ENCODE assay signal across 19 mouse cellular contexts in genomic region chr12:117305625-117306105, GRCm38 (mm10).
DNase-seq lines count a peak whose midpoint lies in the region; ATAC-seq lines count a peak whose summit lies in the region.
"Had no signal": no experiment of that assay in that cellular context is flagged by ENCODE, and none has a peak within 500 bp of the region (broad histone marks: within the 10 kb centered on the region; RNA-seq: fewer than 3 reads in every experiment).

No protein-coding gene starts in this region.

- H3K9me3 ChIP-seq in embryonic facial prominence, embryonic 11.5 days (replicated peaks; ENCODE audit: control insufficient read depth, low read length) = no peaks in the 10 kb centered on the region
- no peaks in the 10 kb centered on the region for H3K9me3 ChIP-seq in embryonic facial prominence, embryonic 10.5 days
- no peaks in the 10 kb centered on the region for H3K9me3 ChIP-seq in hindbrain, embryonic 10.5 days
- H3K9me3 ChIP-seq in midbrain, embryonic 10.5 days (replicated peaks) = no peaks in the 10 kb centered on the region
- no peaks in the 10 kb centered on the region for H3K9me3 ChIP-seq in neural tube, embryonic 14.5 days (ENCODE audit: control insufficient read depth, low read length)
- no peaks in the 10 kb centered on the region for H3K9me3 ChIP-seq in kidney, embryonic 15.5 days (replicated peaks)
- H3K9me3 ChIP-seq: limb, embryonic 13.5 days had no signal

- no peak for DNase-seq in embryonic facial prominence, embryonic 11.5 days (ENCODE audit: low spot score)
- DNase-seq in embryonic facial prominence, embryonic 10.5 days (ENCODE audit: low spot score) = no peak
- no peak for DNase-seq in hindbrain, embryonic 10.5 days (ENCODE audit: low spot score)
- no peak for DNase-seq in midbrain, embryonic 10.5 days (ENCODE audit: low spot score)
- no peak for DNase-seq in thymus, postnatal 10 days (ENCODE audit: low spot score in 2 of 2)
- DNase-seq in layer of hippocampus, postnatal 14 days (ENCODE audit: low spot score in 2 of 2) = no peak
- DNase-seq: cerebellum, adult 11-12 months; cerebellum, postnatal 36 days; heart, postnatal 4 days; kidney, adult 11 months; kidney, postnatal 14 days; thymus, postnatal 25 days had no signal

- no peak overlapping the region for H3K9ac ChIP-seq in embryonic facial prominence, embryonic 11.5 days (replicated peaks; ENCODE audit: low read length)
- no peak overlapping the region for H3K9ac ChIP-seq in neural tube, embryonic 14.5 days (replicated peaks; ENCODE audit: low read depth, low read length)
- H3K9ac ChIP-seq in kidney, embryonic 15.5 days = no peak overlapping the region
- H3K9ac ChIP-seq: limb, embryonic 13.5 days; liver, embryonic 14.5 days had no signal

- no peak overlapping the region for H3K4me2 ChIP-seq in embryonic facial prominence, embryonic 11.5 days (ENCODE audit: low read depth, low read length)
- H3K4me2 ChIP-seq in neural tube, embryonic 14.5 days (ENCODE audit: low read depth, low read length) = no peak overlapping the region
- no peak overlapping the region for H3K4me2 ChIP-seq in kidney, embryonic 15.5 days
- H3K4me2 ChIP-seq: limb, embryonic 13.5 days had no signal

- ATAC-seq in embryonic facial prominence, embryonic 11.5 days (replicated peaks; ENCODE audit: insufficient number of reproducible peaks, low FRiP score, low TSS enrichment, low read depth) = peak; percentile 31; the same call in 1 of the 2 replicates
- peak; percentile 57; the same call in 1 of the 2 replicates for ATAC-seq in neural tube, embryonic 14.5 days (ENCODE audit: low read depth)
- no peak for ATAC-seq in kidney, embryonic 15.5 days (replicated peaks; ENCODE audit: low FRiP score)
- ATAC-seq: CD4-positive, CD25-positive, alpha-beta regulatory T cell, adult 4 months; lung, postnatal 0 days had no signal

- no peaks in the 10 kb centered on the region for H3K27me3 ChIP-seq in embryonic facial prominence, embryonic 11.5 days (ENCODE audit: control insufficient read depth, insufficient read depth, low read length)
- no peaks in the 10 kb centered on the region for H3K27me3 ChIP-seq in embryonic facial prominence, embryonic 10.5 days (replicated peaks; ENCODE audit: low read depth, poor library complexity, severe bottlenecking)
- no peaks in the 10 kb centered on the region for H3K27me3 ChIP-seq in hindbrain, embryonic 10.5 days (ENCODE audit: insufficient read depth, poor library complexity, severe bottlenecking)
- no peaks in the 10 kb centered on the region for H3K27me3 ChIP-seq in midbrain, embryonic 10.5 days (ENCODE audit: low read depth, poor library complexity, severe bottlenecking)
- H3K27me3 ChIP-seq in neural tube, embryonic 14.5 days (ENCODE audit: control insufficient read depth, insufficient read depth, low read length) = no peaks in the 10 kb centered on the region
- no peaks in the 10 kb centered on the region for H3K27me3 ChIP-seq in kidney, embryonic 15.5 days
- H3K27me3 ChIP-seq: limb, embryonic 13.5 days had no signal

- H3K4me1 ChIP-seq in embryonic facial prominence, embryonic 11.5 days (ENCODE audit: control insufficient read depth, insufficient read depth, low read length) = no peaks in the 10 kb centered on the region
- 0 out of 2 replicates have a peak, but pooled peaks cover 6% of the 10 kb centered on the region for H3K4me1 ChIP-seq in embryonic facial prominence, embryonic 10.5 days
- H3K4me1 ChIP-seq in hindbrain, embryonic 10.5 days (replicated peaks) = peaks cover 24% of the 10 kb centered on the region
- peaks cover 24% of the 10 kb centered on the region for H3K4me1 ChIP-seq in midbrain, embryonic 10.5 days
- no peaks in the 10 kb centered on the region for H3K4me1 ChIP-seq in neural tube, embryonic 14.5 days (ENCODE audit: control insufficient read depth, insufficient read depth, low read length)
- no peaks in the 10 kb centered on the region for H3K4me1 ChIP-seq in kidney, embryonic 15.5 days
- H3K4me1 ChIP-seq: limb, embryonic 13.5 days had no signal

- no peak overlapping the region for H3K27ac ChIP-seq in embryonic facial prominence, embryonic 11.5 days (replicated peaks; ENCODE audit: low read depth, low read length)
- H3K27ac ChIP-seq in embryonic facial prominence, embryonic 10.5 days (replicated peaks) = no peak overlapping the region
- peak overlapping the region; percentile 69 for H3K27ac ChIP-seq in hindbrain, embryonic 10.5 days
- peak overlapping the region; percentile 66 for H3K27ac ChIP-seq in midbrain, embryonic 10.5 days (replicated peaks)
- peak overlapping the region; percentile 24; the same call in 1 of the 2 replicates for H3K27ac ChIP-seq in neural tube, embryonic 14.5 days (ENCODE audit: low read depth, low read length)
- H3K27ac ChIP-seq in kidney, embryonic 15.5 days = no peak overlapping the region
- H3K27ac ChIP-seq: limb, embryonic 13.5 days; liver, embryonic 14.5 days had no signal

- no peak overlapping the region for H3K4me3 ChIP-seq in embryonic facial prominence, embryonic 11.5 days (ENCODE audit: low read depth, low read length)
- no peak overlapping the region for H3K4me3 ChIP-seq in embryonic facial prominence, embryonic 10.5 days
- H3K4me3 ChIP-seq in hindbrain, embryonic 10.5 days = no peak overlapping the region
- H3K4me3 ChIP-seq in midbrain, embryonic 10.5 days = no peak overlapping the region
- H3K4me3 ChIP-seq in neural tube, embryonic 14.5 days (ENCODE audit: low read depth, low read length) = no peak overlapping the region
- no peak overlapping the region for H3K4me3 ChIP-seq in kidney, embryonic 15.5 days (replicated peaks)
- H3K4me3 ChIP-seq: limb, embryonic 13.5 days had no signal

- 70% methylated on average over 5 of the region's 5 CpGs for WGBS in embryonic facial prominence, embryonic 11.5 days
- whole genome bisulfite sequencing in embryonic facial prominence, embryonic 10.5 days = 64% methylated on average over 5 of the region's 5 CpGs
- WGBS in hindbrain, embryonic 10.5 days = 59% methylated on average over 5 of the region's 5 CpGs
- WGBS in midbrain, embryonic 10.5 days = 65% methylated on average over 5 of the region's 5 CpGs
- WGBS in neural tube, embryonic 14.5 days = 45% methylated on average over 5 of the region's 5 CpGs
- 91% methylated on average over 5 of the region's 5 CpGs for WGBS in kidney, embryonic 15.5 days

- no peaks in the 10 kb centered on the region for H3K36me3 ChIP-seq in embryonic facial prominence, embryonic 11.5 days (replicated peaks; ENCODE audit: control insufficient read depth, insufficient read depth, low read depth, low read length)
- H3K36me3 ChIP-seq in embryonic facial prominence, embryonic 10.5 days (replicated peaks) = no peaks in the 10 kb centered on the region
- no peaks in the 10 kb centered on the region for H3K36me3 ChIP-seq in hindbrain, embryonic 10.5 days
- H3K36me3 ChIP-seq in midbrain, embryonic 10.5 days = no peaks in the 10 kb centered on the region
- no peaks in the 10 kb centered on the region for H3K36me3 ChIP-seq in neural tube, embryonic 14.5 days (ENCODE audit: control insufficient read depth, insufficient read depth, low read length)
- no peaks in the 10 kb centered on the region for H3K36me3 ChIP-seq in kidney, embryonic 15.5 days
- H3K36me3 ChIP-seq: G1E; limb, embryonic 13.5 days had no signal

Comparison
In these comparisons a context has a peak if more than half of its experiments do, and no peak if none do; other contexts are left out.
1. H3K27ac ChIP-seq: peak in hindbrain, embryonic 10.5 days (single experiment), midbrain, embryonic 10.5 days (single experiment) and neural tube, embryonic 14.5 days (single experiment); none in embryonic facial prominence, embryonic 11.5 days (single experiment), embryonic facial prominence, embryonic 10.5 days (single experiment) and kidney, embryonic 15.5 days (single experiment).